Mouse (Mus musculus) E14TG2a.4 (cell line): Measurements from ENCODE around the gene Rarres2.

Experiments
- H3K27me3 ChIP-seq: 2 replicates; pipeline ENCODE4 v1.6.1; 2014; ENCODE audit warnings: low read length, control low read depth; ENCODE audit not compliant: insufficient read depth
- H3K36me3 ChIP-seq: 2 replicates; pipeline ENCODE4 v1.6.1; 2014; ENCODE audit warnings: low read length, control low read depth; ENCODE audit not compliant: insufficient read depth
- H3K4me1 ChIP-seq: replicated peaks from 2 replicates; pipeline ENCODE4 v1.6.1; 2014; ENCODE audit warnings: low read depth, low read length, control low read depth
- H3K4me3 ChIP-seq: replicated peaks from 2 replicates; pipeline ENCODE4 v1.5.1; 2014; ENCODE audit warnings: mild to moderate bottlenecking, low read length
- H3K9me3 ChIP-seq: 2 replicates; pipeline ENCODE4 v1.6.1; 2014; ENCODE audit warnings: low read length, control low read depth
- CTCF ChIP-seq: conservative IDR thresholded peaks from 2 replicates; pipeline ENCODE4 v1.5.1; 2014; ENCODE audit warnings: low read length
- NANOG ChIP-seq: IDR thresholded peaks from 2 replicates; pipeline ENCODE4 v1.6.1; 2014; ENCODE audit warnings: borderline replicate concordance, low read length, mixed read lengths
- POU5F1 ChIP-seq: IDR thresholded peaks from 2 replicates; pipeline ENCODE4 v1.6.1; 2014; ENCODE audit warnings: low read length, borderline replicate concordance

Gene Rarres2

DNA sequence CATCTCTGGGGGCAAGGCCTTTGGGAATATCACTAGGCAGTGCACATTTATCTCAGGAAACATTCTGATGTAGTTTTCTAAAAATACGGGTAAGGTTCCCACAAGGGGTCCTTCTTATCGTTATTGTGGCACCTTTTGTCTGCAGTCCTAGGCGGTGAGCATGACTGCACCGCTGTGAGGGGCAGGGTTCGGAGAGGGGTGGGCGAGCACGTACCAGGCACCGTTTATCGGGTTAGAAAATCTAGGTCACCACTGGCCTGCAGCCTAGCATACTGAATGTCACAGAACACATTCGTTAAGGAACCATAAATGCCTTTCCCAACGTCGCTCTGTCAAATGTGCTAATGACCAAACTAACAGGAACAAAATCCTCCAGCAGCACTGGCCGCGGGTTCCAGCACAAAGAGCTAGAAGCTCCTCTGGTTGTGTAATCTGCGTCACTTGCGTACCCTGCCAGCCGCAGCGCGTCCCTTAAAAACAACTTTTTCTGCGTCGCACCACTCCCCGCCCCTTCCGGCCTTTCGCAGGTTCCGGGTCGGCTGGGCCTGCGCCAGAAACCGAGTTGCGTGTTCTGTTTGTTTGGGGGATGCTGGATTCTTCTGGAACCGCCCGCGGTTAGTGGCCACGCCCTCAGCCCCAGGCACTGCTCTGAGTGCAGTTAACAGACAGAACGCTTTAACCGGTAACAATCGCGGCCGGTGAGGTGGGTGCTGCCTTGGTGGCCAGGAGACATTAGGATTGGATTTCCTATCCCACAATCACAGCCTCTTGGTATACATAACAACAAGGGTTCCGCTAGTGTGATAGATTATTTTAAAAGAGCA, 18.1 kb downstream of the Rarres2 start, which contains the start of gene Lrrc61:
Lrrc61 (plus strand) TSS at position 517 of the 824 bp plus-strand sequence.
- Histone ChIP-seq H3K4me1 (peaks cover 21% of the 10 kb centered on the region), H3K36me3 (no peaks in the 10 kb centered on the region), H3K9me3 (no peaks in the 10 kb centered on the region), H3K27me3 (peaks cover 4% of the 10 kb centered on the region; the same call in 1 of the 2 replicates), H3K4me3 (peak within 1 kb of the TSS; percentile 74)
- TF ChIP-seq POU5F1 = no peak
- no peak for TF ChIP-seq NANOG

DNA sequence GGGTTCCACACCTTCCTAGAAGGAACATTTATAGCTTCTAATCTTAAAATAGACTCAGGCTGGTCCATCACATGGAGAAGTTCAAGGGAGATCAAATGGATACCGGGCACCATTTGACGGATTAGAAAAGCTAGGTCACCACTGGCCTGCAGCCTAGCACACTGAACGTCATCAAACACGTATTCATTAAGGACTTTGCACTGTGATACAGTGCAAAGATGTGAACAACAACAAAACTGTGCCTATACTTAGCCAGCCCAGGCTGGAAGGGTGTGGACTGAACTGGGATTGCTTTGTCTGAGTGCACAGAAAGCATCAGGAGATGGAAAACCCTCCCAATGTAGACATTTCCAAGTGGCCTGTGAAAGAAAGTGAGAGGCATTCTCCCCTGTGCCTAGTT, 18.8 kb downstream of the Rarres2 start:
- Histone ChIP-seq H3K36me3 (no peaks in the 10 kb centered on the region), H3K4me1 (peaks cover 21% of the 10 kb centered on the region), H3K27me3 (peaks cover 4% of the 10 kb centered on the region; the same call in 1 of the 2 replicates), H3K4me3 (peak overlapping the region; percentile 74; the same call in 1 of the 2 replicates), H3K9me3 (no peaks in the 10 kb centered on the region)
- TF ChIP-seq NANOG (no peak), CTCF (no peak), POU5F1 (no peak)

DNA sequence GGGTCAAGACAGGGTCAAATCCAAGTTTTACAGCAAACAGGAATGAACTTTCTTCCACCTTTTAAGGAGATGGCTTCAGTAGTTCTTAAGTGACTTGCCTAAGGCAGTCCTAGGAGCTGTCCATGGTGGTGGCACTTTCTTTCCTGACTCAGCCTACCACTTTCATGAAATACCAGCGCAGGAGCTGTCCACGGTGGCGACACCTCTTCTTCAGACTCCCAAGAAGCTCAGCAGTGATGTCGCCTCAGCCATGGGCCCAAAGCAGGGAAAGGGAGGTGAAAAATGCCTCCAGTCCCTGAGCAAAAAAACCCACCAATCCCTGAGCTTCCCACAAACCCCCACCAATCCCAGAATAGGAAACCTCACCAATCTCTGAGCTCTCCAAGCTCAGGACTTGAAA, 19.7 kb downstream of the Rarres2 start:
- peaks cover 4% of the 10 kb centered on the region; the same call in 1 of the 2 replicates for H3K27me3 ChIP-seq
- H3K4me3 ChIP-seq = no peak overlapping the region
- H3K9me3 ChIP-seq = no peaks in the 10 kb centered on the region
- no peaks in the 10 kb centered on the region for H3K36me3 ChIP-seq
- no peak for TF ChIP-seq POU5F1
- TF ChIP-seq CTCF = no peak
- no peak for TF ChIP-seq NANOG
- H3K4me1 ChIP-seq = peaks cover 21% of the 10 kb centered on the region

DNA sequence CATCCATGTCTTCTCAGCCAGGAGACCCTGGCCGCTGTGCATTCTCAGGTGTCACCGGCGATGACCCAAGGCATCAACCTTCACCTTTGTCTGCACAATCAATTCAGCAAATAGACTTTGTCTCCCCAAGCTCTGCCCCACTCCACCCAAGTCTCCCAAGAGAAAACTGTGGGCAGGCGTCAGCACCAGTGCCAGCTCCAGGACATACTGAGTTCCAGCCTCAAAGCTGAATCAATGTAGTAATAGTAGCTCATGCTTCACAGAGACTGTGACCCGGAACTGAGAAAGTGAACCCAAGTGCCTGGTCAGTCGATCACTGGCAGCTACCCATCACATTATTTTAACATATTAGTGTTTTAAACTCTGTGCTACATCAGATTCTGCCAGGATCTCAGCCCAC, 24.3 kb downstream of the Rarres2 start:
- Histone ChIP-seq H3K4me3 (no peak overlapping the region), H3K27me3 (peaks cover 12% of the 10 kb centered on the region), H3K36me3 (no peaks in the 10 kb centered on the region), H3K4me1 (peaks cover 7% of the 10 kb centered on the region), H3K9me3 (no peaks in the 10 kb centered on the region)
- TF ChIP-seq CTCF (no peak), NANOG (no peak), POU5F1 (no peak)

DNA sequence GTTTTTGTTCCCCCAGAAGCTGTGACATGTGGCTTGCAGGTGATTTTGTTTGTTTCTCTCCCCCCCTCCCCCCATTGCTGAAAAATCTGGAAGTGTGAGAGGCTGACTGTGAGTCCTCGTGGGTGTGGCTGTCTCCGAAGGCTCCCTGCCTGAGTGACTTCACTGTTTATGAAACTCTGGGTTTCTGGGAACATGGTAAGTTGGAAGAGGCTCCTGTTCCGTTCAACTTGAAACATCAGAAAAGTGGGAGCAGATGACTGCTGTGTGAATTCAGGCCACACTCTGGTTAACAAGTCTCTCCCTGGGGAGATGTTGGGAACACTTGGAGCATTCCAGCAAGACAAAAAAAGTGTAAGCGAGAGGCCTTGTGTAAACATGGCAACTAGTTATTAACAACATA, 25.7 kb downstream of the Rarres2 start:
- H3K27me3 ChIP-seq = peaks cover 10% of the 10 kb centered on the region
- TF ChIP-seq CTCF (no peak), NANOG (no peak), POU5F1 (no peak)
- no peaks in the 10 kb centered on the region for H3K9me3 ChIP-seq
- H3K36me3 ChIP-seq = no peaks in the 10 kb centered on the region
- peaks cover 13% of the 10 kb centered on the region for H3K4me1 ChIP-seq
- no peak overlapping the region for H3K4me3 ChIP-seq

DNA sequence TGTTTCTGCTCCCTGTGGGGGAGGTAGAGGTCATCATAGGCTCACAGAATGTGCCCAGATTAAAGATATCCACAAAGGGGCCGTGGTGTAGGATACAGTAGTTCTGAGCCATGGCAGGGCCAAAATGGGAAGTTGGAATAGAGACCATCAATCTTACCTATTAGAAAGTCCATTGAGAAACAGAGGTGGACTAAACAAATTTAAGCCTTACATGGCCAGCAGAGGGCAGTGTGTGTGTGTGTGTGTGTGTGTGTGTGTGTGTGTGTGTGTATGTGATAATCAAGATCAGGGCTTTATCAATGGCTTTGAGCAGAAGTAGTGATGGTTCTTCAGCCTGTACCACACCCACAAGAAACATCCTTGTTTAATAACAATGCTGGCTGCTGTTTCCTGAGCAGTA, 26.3 kb downstream of the Rarres2 start:
- Histone ChIP-seq H3K36me3 (no peaks in the 10 kb centered on the region), H3K4me1 (peaks cover 19% of the 10 kb centered on the region), H3K9me3 (no peaks in the 10 kb centered on the region), H3K27me3 (peaks cover 10% of the 10 kb centered on the region), H3K4me3 (no peak overlapping the region)
- TF ChIP-seq CTCF = 0 out of 2 replicates have a peak, but pooled peaks have one; percentile 6
- no peak for TF ChIP-seq POU5F1

DNA sequence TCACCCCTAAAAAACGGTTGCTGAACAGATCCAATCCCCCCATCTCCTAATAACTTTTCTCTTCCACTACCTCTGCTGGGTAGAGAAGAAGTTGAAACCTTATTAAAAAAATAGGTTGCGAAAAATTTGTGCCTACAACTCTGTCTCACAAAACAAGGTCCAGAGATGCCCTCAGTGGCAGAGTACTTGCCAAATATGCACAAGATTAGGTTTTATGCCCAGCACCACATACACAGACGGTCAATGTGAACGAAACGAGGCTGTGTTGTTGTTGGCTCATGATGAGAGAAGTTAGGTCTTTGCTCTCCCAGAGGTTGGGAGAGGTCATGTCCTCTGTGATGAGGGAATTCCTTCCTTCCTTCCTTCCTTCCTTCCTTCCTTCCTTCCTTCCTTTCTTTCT, 27.3 kb downstream of the Rarres2 start:
- TF ChIP-seq CTCF (no peak), POU5F1 (no peak), NANOG (no peak)
- no peak overlapping the region for H3K4me3 ChIP-seq
- peaks cover 8% of the 10 kb centered on the region for H3K27me3 ChIP-seq
- peaks cover 28% of the 10 kb centered on the region for H3K4me1 ChIP-seq
- H3K36me3 ChIP-seq = 0 out of 2 replicates have a peak, but pooled peaks cover 6% of the 10 kb centered on the region
- H3K9me3 ChIP-seq = no peaks in the 10 kb centered on the region

DNA sequence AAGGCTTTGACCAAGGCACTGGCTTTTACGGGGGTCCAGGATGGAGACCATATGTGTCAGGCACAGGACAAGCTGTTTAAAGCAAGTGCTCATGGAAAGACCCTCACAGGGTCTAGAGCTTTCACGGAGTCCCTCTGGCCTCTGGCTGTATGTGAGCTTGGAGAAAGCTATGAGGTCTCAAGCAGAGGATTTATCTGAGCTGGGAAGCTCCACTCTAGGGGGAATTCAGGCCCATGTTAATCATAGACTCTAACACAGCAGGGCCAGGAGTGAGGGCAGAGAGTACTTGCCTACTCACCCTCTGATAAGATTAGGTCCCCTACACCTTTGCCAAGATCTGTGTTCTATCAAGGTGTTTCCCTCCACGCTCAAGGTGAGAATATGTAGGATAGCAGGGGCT, 30.0 kb downstream of the Rarres2 start:
- Histone ChIP-seq H3K27me3 (peaks cover 19% of the 10 kb centered on the region), H3K9me3 (no peaks in the 10 kb centered on the region), H3K36me3 (0 out of 2 replicates have a peak, but pooled peaks cover 6% of the 10 kb centered on the region), H3K4me1 (peaks cover 41% of the 10 kb centered on the region), H3K4me3 (no peak overlapping the region)
- no peak for TF ChIP-seq POU5F1
- TF ChIP-seq CTCF = no peak
- TF ChIP-seq NANOG = no peak
